Mouse (Mus musculus) liver, embryonic 14.5 days (tissue): ENCODE results near the gene Plaur. TPM values are rescaled to one million over a fixed set of nuclear protein-coding genes. Genes with fewer than 3 reads are reported as not detected.

Source experiments
- ATAC-seq: fragments of 200-750 bp; cut with Nextera tagmentation; 2 replicates; pipeline ENCODE4 v1.8.0; 2017; ENCODE audit warnings: moderate number of reproducible peaks, mild to moderate bottlenecking, moderate library complexity; ENCODE audit not compliant: insufficient read depth
- DNase-seq, 3 experiments: peaks; one replicate each; pipeline ENCODE4 v3.0.0-alpha.2; 2012 to 2013; ENCODE audit warnings: low read depth in 3 of 3, low spot score in 3 of 3
- H3K27ac ChIP-seq: fragments of 300-500 bp; sonication (generic); 2 replicates; pipeline ENCODE4 v1.5.1; 2014; ENCODE audit warnings: moderate library complexity, mild to moderate bottlenecking, control low read depth, inconsistent platforms
- H3K27me3 ChIP-seq: fragments of 300-500 bp; sonication (generic); 2 replicates; pipeline ENCODE4 v1.6.1; 2014; ENCODE audit warnings: mild to moderate bottlenecking, low read length, moderate library complexity; ENCODE audit not compliant: control insufficient read depth, insufficient read depth
- H3K36me3 ChIP-seq: fragments of 300-500 bp; sonication (generic); replicated peaks from 2 replicates; pipeline ENCODE4 v1.6.1; 2014; ENCODE audit warnings: low read depth; ENCODE audit not compliant: control insufficient read depth, insufficient read depth
- H3K4me1 ChIP-seq, 2 experiments: fragments of 200-500 bp in 1 of 2; fragments of 300-500 bp in 1 of 2; sonication (generic) in 1 of 2; replicated peaks; 2 replicates each; pipeline ENCODE4 v1.6.1; 2012 to 2014; ENCODE audit warnings: antibody characterized with exemption in 1 of 2, inconsistent platforms in 1 of 2, low read length in 1 of 2; ENCODE audit not compliant: control insufficient read depth in 2 of 2, insufficient read depth in 2 of 2
- H3K4me2 ChIP-seq: fragments of 300-500 bp; sonication (generic); 2 replicates; pipeline ENCODE4 v1.6.1; 2014; ENCODE audit warnings: low read depth, mild to moderate bottlenecking, control low read depth, moderate library complexity
- H3K4me3 ChIP-seq, 2 experiments: fragments of 200-500 bp in 1 of 2; fragments of 300-500 bp in 1 of 2; sonication (generic) in 1 of 2; 2 replicates each; pipeline ENCODE4 v1.5.1; 2012 to 2014; ENCODE audit warnings: low read depth in 2 of 2, low read length in 2 of 2, mild to moderate bottlenecking in 2 of 2, control low read depth in 1 of 2, inconsistent platforms in 1 of 2, moderate library complexity in 1 of 2; ENCODE audit not compliant: insufficient read depth in 1 of 2
- H3K9ac ChIP-seq: fragments of 300-500 bp; sonication (generic); replicated peaks from 2 replicates; pipeline ENCODE4 v1.6.1; 2014; ENCODE audit warnings: mild to moderate bottlenecking, control low read depth, moderate library complexity
- H3K9me3 ChIP-seq: fragments of 300-500 bp; sonication (generic); 2 replicates; pipeline ENCODE4 v1.6.1; 2016; ENCODE audit warnings: low read length, mixed read lengths; ENCODE audit not compliant: control insufficient read depth
- CTCF ChIP-seq: IDR thresholded peaks from 2 replicates; pipeline ENCODE4 v1.5.1; 2016; ENCODE audit warnings: antibody characterized with exemption, low read depth, control low read depth
- EP300 ChIP-seq: IDR thresholded peaks from 2 replicates; pipeline ENCODE4 v1.6.1; 2016; ENCODE audit warnings: antibody characterized with exemption, low read depth
- WGBS: fragments of 180-500 bp; shearing (Covaris S2); extraction: QIAGEN DNeasy Blood & Tissue Kit; methylation state at CpG from one replicate; pipeline ENCODE4 v1.1.7; 2014; ENCODE audit not compliant: insufficient replicate concordance; 5-methylcytosine and 5-hydroxymethylcytosine counted together
- polyA plus RNA-seq, 2 experiments: library from polyadenylated mRNA; depleted of rRNA in 1 of 2; stranded (reverse) in 1 of 2; unstranded in 1 of 2; fragments of >200 nt; fragmentation: Nextera tagmentation in 1 of 2; extraction: Ambion mirVana in 1 of 2; gene quantifications; 2 replicates each; pipeline versions ENCODE4 v1.2.1 to v1.2.3; 2012 to 2014

The Plaur gene
- polyA plus RNA-seq, 2 experiments, result 2.1 to 3.5 TPM

DNA sequence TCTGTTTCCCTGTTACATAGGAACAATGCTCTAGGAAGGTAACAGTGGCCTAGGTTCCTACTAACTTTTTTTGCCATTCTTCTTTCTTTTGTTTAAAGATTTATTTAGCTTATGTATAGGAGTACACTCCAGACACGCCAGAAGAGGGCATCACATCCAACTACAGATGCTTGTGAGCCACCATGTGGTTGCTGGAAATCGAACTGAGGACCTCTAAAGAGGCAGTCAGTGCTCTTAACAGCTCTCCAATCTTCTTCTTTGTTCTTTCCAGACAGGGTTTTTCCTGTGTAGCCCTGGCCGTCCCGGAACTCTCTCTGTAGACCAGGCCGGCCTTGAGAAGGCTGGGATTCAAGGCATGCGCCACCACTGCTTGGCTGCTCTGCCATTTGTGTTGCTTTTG is 62.7 kb downstream of the Plaur start:
- TF ChIP-seq EP300 (no peak), CTCF (no peak)
- DNase-seq (no peak), ATAC-seq (no peak)
- Histone ChIP-seq H3K27me3 (no peaks in the 10 kb centered on the region; the same call in 1 of the 2 replicates), H3K4me3 (no peak overlapping the region), H3K9ac (no peak overlapping the region), H3K4me1 (peaks cover 0 to 9% of the 10 kb centered on the region in 2 experiments; a peak in 2 of 4 replicates), H3K4me2 (no peak overlapping the region), H3K9me3 (no peaks in the 10 kb centered on the region), H3K27ac (no peak overlapping the region), H3K36me3 (no peaks in the 10 kb centered on the region)
- 63% methylated on average over 6 of the region's 6 CpGs for WGBS

Other genes starting within 250 kb of the Plaur start
- gene Zfp109, start 224.9 kb upstream of the Plaur start, polyA plus RNA-seq (2012; rRNA removed), result 0.80 and 0.97 TPM in 2 replicates
- gene Zfp109, start 224.9 kb upstream of the Plaur start, polyA plus RNA-seq (2014; fragmentation: Nextera tagmentation; extraction: Ambion mirVana), result 0.65 and 0.73 TPM in 2 replicates
- 0.21 and 0.26 TPM in 2 replicates for gene Zfp108, start 207.7 kb upstream of the Plaur start, polyA plus RNA-seq (2012; rRNA removed)
- gene Zfp108, start 207.7 kb upstream of the Plaur start, polyA plus RNA-seq (2014; fragmentation: Nextera tagmentation; extraction: Ambion mirVana), result 0.09 and 0.54 TPM in 2 replicates
- 0.58 and 7.6 TPM in 2 replicates for gene Zfp93, start 192.1 kb upstream of the Plaur start, polyA plus RNA-seq (2012; rRNA removed)
- gene Zfp93, start 192.1 kb upstream of the Plaur start, polyA plus RNA-seq (2014; fragmentation: Nextera tagmentation; extraction: Ambion mirVana), result 0.75 and 1.3 TPM in 2 replicates
- 2.3 and 2.6 TPM in 2 replicates for gene Zfp61, start 161.3 kb upstream of the Plaur start, polyA plus RNA-seq (2012; rRNA removed)
- gene Zfp61, start 161.3 kb upstream of the Plaur start, polyA plus RNA-seq (2014; fragmentation: Nextera tagmentation; extraction: Ambion mirVana), result 1.6 and 2.1 TPM in 2 replicates
- gene Zfp94, start 145.8 kb upstream of the Plaur start, polyA plus RNA-seq (2012; rRNA removed), result 1.5 and 1.8 TPM in 2 replicates
- gene Zfp94, start 145.8 kb upstream of the Plaur start, polyA plus RNA-seq (2014; fragmentation: Nextera tagmentation; extraction: Ambion mirVana), result 1.4 TPM in 2 replicates
- gene Tescl, start 128.5 kb upstream of the Plaur start, polyA plus RNA-seq (2012; rRNA removed), result 0.11 TPM in 1 of 2 replicates, not detected in the other
- gene Tescl, start 128.5 kb upstream of the Plaur start, polyA plus RNA-seq (2014; fragmentation: Nextera tagmentation; extraction: Ambion mirVana), result not detected in 2 replicates
- not detected in 2 replicates for gene Lypd5, start 113.3 kb upstream of the Plaur start, polyA plus RNA-seq (2012; rRNA removed)
- not detected in 2 replicates for gene Lypd5, start 113.3 kb upstream of the Plaur start, polyA plus RNA-seq (2014; fragmentation: Nextera tagmentation; extraction: Ambion mirVana)
- 112 and 113 TPM in 2 replicates for gene Kcnn4, start 92.2 kb upstream of the Plaur start, polyA plus RNA-seq (2012; rRNA removed)
- gene Kcnn4, start 92.2 kb upstream of the Plaur start, polyA plus RNA-seq (2014; fragmentation: Nextera tagmentation; extraction: Ambion mirVana), result 90.2 and 112 TPM in 2 replicates
- gene Smg9, start 62.9 kb upstream of the Plaur start, polyA plus RNA-seq (2012; rRNA removed), result 20.6 and 22.2 TPM in 2 replicates
- 11.2 and 11.8 TPM in 2 replicates for gene Smg9, start 62.9 kb upstream of the Plaur start, polyA plus RNA-seq (2014; fragmentation: Nextera tagmentation; extraction: Ambion mirVana)
- gene Irgc1, start 10.2 kb upstream of the Plaur start, polyA plus RNA-seq (2012; rRNA removed), result not detected in 2 replicates
- gene Irgc1, start 10.2 kb upstream of the Plaur start, polyA plus RNA-seq (2014; fragmentation: Nextera tagmentation; extraction: Ambion mirVana), result not detected in 2 replicates
- 0.43 and 0.48 TPM in 2 replicates for gene Cadm4, start 19.5 kb downstream of the Plaur start, polyA plus RNA-seq (2012; rRNA removed)
- 0.05 TPM in 1 of 2 replicates, not detected in the other for gene Cadm4, start 19.5 kb downstream of the Plaur start, polyA plus RNA-seq (2014; fragmentation: Nextera tagmentation; extraction: Ambion mirVana)
- gene Zfp428, start 44.5 kb downstream of the Plaur start, polyA plus RNA-seq (2012; rRNA removed), result 3.8 and 4.0 TPM in 2 replicates
- gene Zfp428, start 44.5 kb downstream of the Plaur start, polyA plus RNA-seq (2014; fragmentation: Nextera tagmentation; extraction: Ambion mirVana), result 2.3 TPM in 2 replicates
- not detected in 2 replicates for gene AC161166.1, start 50.0 kb downstream of the Plaur start, polyA plus RNA-seq (2012; rRNA removed)
- gene AC161166.1, start 50.0 kb downstream of the Plaur start, polyA plus RNA-seq (2014; fragmentation: Nextera tagmentation; extraction: Ambion mirVana), result not detected in 2 replicates
- 1.7 and 1.8 TPM in 2 replicates for gene Irgq, start 68.2 kb downstream of the Plaur start, polyA plus RNA-seq (2012; rRNA removed)
- gene Irgq, start 68.2 kb downstream of the Plaur start, polyA plus RNA-seq (2014; fragmentation: Nextera tagmentation; extraction: Ambion mirVana), result 1.0 and 1.6 TPM in 2 replicates
- gene Pinlyp, start 83.6 kb downstream of the Plaur start, polyA plus RNA-seq (2012; rRNA removed), result not detected in 2 replicates
- not detected in 2 replicates for gene Pinlyp, start 83.6 kb downstream of the Plaur start, polyA plus RNA-seq (2014; fragmentation: Nextera tagmentation; extraction: Ambion mirVana)
- gene Xrcc1, start 83.8 kb downstream of the Plaur start, polyA plus RNA-seq (2012; rRNA removed), result 27.8 and 28.8 TPM in 2 replicates
- gene Xrcc1, start 83.8 kb downstream of the Plaur start, polyA plus RNA-seq (2014; fragmentation: Nextera tagmentation; extraction: Ambion mirVana), result 27.3 and 40.9 TPM in 2 replicates
- gene Ethe1, start 125.1 kb downstream of the Plaur start, polyA plus RNA-seq (2012; rRNA removed), result 14.8 and 16.5 TPM in 2 replicates
- 24.8 and 27.3 TPM in 2 replicates for gene Ethe1, start 125.1 kb downstream of the Plaur start, polyA plus RNA-seq (2014; fragmentation: Nextera tagmentation; extraction: Ambion mirVana)
- 0.09 and 0.11 TPM in 2 replicates for gene Zfp575, start 125.2 kb downstream of the Plaur start, polyA plus RNA-seq (2012; rRNA removed)
- 0.04 TPM in 1 of 2 replicates, not detected in the other for gene Zfp575, start 125.2 kb downstream of the Plaur start, polyA plus RNA-seq (2014; fragmentation: Nextera tagmentation; extraction: Ambion mirVana)
- gene Phldb3, start 148.3 kb downstream of the Plaur start, polyA plus RNA-seq (2012; rRNA removed), result 0.38 and 0.59 TPM in 2 replicates
- 0.06 and 0.15 TPM in 2 replicates for gene Phldb3, start 148.3 kb downstream of the Plaur start, polyA plus RNA-seq (2014; fragmentation: Nextera tagmentation; extraction: Ambion mirVana)
- 0.03 TPM in 1 of 2 replicates, not detected in the other for gene Lypd3, start 174.1 kb downstream of the Plaur start, polyA plus RNA-seq (2012; rRNA removed)
- gene Lypd3, start 174.1 kb downstream of the Plaur start, polyA plus RNA-seq (2014; fragmentation: Nextera tagmentation; extraction: Ambion mirVana), result not detected in 2 replicates
- not detected in 2 replicates for gene Tex101, start 214.2 kb downstream of the Plaur start, polyA plus RNA-seq (2012; rRNA removed)
- not detected in 2 replicates for gene Tex101, start 214.2 kb downstream of the Plaur start, polyA plus RNA-seq (2014; fragmentation: Nextera tagmentation; extraction: Ambion mirVana)
- not detected in 2 replicates for gene BC049730, start 246.8 kb downstream of the Plaur start, polyA plus RNA-seq (2012; rRNA removed)
- not detected in 2 replicates for gene BC049730, start 246.8 kb downstream of the Plaur start, polyA plus RNA-seq (2014; fragmentation: Nextera tagmentation; extraction: Ambion mirVana)